Mouse (Mus musculus) sigmoid colon, adult 10 weeks (tissue): Measurements from ENCODE around the gene Dnah7a. TPM values are rescaled to one million over a fixed set of nuclear protein-coding genes. Genes with fewer than 3 reads are reported as not detected.

Experiments
- polyA plus RNA-seq: library from polyadenylated mRNA; stranded (reverse); fragments of 350-450 nt; fragmentation: Illumina TruSeq; extraction: RNeasy Lipid Tissue Mini Kit (QIAGEN cat#74804); gene quantifications from one replicate; pipeline ENCODE4 v1.2.3, GENCODE M21; 2014; ENCODE audit warnings: low read depth, low replicate concordance

The Dnah7a gene
- polyA plus RNA-seq, result 0.50 TPM

GRCm38 (mm10) chr1:53706431-53707361 is at the start of gene Dnah7a:
Dnah7a (minus strand) TSS chr1:53706784.

GRCm38 (mm10) chr1:53352327-53353261 is 354.0 kb downstream of the Dnah7a start, which contains the start of the genes Asdurf, Gm28551 and Asnsd1:
Asdurf (minus strand) TSS chr1:53352619.
Gm28551 (minus strand) TSS chr1:53352667.
Asnsd1 (minus strand) TSS chr1:53352752.

Other genes with a start within 250 kb of the Dnah7a start
- 324 TPM for gene Stk17b, start 78.4 kb upstream of the Dnah7a start, polyA plus RNA-seq